Mouse (Mus musculus): ENCODE data around the gene BC016579. TPM values are rescaled to one million over a fixed set of nuclear protein-coding genes. Genes with fewer than 3 reads are reported as not detected.

BC016579 gene
- total RNA-seq, 2 experiments from 2014 or later: not detected

GRCm38 (mm10) chr16:45643944-45644343, 9.9 kb downstream of the BC016579 start:
- DNase-seq (ENCODE audit: low spot score): no peak

- no peak for DNase-seq (ENCODE audit: low spot score)
Measured at GRCm38 (mm10) chr16:45641301-45641700, 12.6 kb downstream of the BC016579 start.

- no peak for DNase-seq (ENCODE audit: low spot score)
Measured at GRCm38 (mm10) chr16:45640070-45640762, 13.7 kb downstream of the BC016579 start.

- no peak for DNase-seq (ENCODE audit: low spot score)
Measured at GRCm38 (mm10) chr16:45635826-45636225, 18.0 kb downstream of the BC016579 start.

- DNase-seq (ENCODE audit: low spot score): no peak
Measured at GRCm38 (mm10) chr16:45632420-45632819, 21.4 kb downstream of the BC016579 start.

GRCm38 (mm10) chr16:45630347-45630960, 23.4 kb downstream of the BC016579 start:
- peak; percentile 44 for DNase-seq (ENCODE audit: low spot score)

- DNase-seq (ENCODE audit: low spot score): no peak
Measured at GRCm38 (mm10) chr16:45629497-45630105, 24.3 kb downstream of the BC016579 start.

GRCm38 (mm10) chr16:45625342-45625741, 28.5 kb downstream of the BC016579 start:
- DNase-seq (ENCODE audit: low spot score): no peak

GRCm38 (mm10) chr16:45624791-45625190, 29.1 kb downstream of the BC016579 start:
- DNase-seq (ENCODE audit: low spot score): no peak

GRCm38 (mm10) chr16:45623230-45623629, 30.6 kb downstream of the BC016579 start:
- DNase-seq (ENCODE audit: low spot score): no peak

GRCm38 (mm10) chr16:45619751-45620375, 34.0 kb downstream of the BC016579 start:
- DNase-seq (ENCODE audit: low spot score): no peak

- DNase-seq (ENCODE audit: low spot score): no peak
Measured at GRCm38 (mm10) chr16:45615944-45616343, 37.9 kb downstream of the BC016579 start.

- DNase-seq (ENCODE audit: low spot score): no peak
Measured at GRCm38 (mm10) chr16:45613247-45613646, 40.6 kb downstream of the BC016579 start.

- DNase-seq (ENCODE audit: low spot score): no peak
Measured at GRCm38 (mm10) chr16:45610267-45610666, 43.6 kb downstream of the BC016579 start, which contains the start of gene Gcsam. Gene Gcsam (plus strand): TSS chr16:45610380.

- DNase-seq (ENCODE audit: low spot score): peak; percentile 6
Measured at GRCm38 (mm10) chr16:45609300-45609699, 44.6 kb downstream of the BC016579 start.

GRCm38 (mm10) chr16:45608481-45608954, 45.4 kb downstream of the BC016579 start:
- peak; percentile 7 for DNase-seq (ENCODE audit: low spot score)

- no peak for DNase-seq (ENCODE audit: low spot score)
Measured at GRCm38 (mm10) chr16:45595494-45595893, 58.4 kb downstream of the BC016579 start.

- no peak for DNase-seq (ENCODE audit: low spot score)
Measured at GRCm38 (mm10) chr16:45593656-45594055, 60.2 kb downstream of the BC016579 start.

GRCm38 (mm10) chr16:45582512-45582911, 71.4 kb downstream of the BC016579 start:
- DNase-seq (ENCODE audit: low spot score): peak; percentile 1

- DNase-seq (ENCODE audit: low spot score): no peak
Measured at GRCm38 (mm10) chr16:45579883-45580282, 74.0 kb downstream of the BC016579 start.
